Mouse (Mus musculus) hindbrain, embryonic 13.5 days (tissue): ENCODE measurements around the gene Fbxw4. TPM values are rescaled to one million over a fixed set of nuclear protein-coding genes. Genes with fewer than 3 reads are reported as not detected.

Source experiments
- ATAC-seq: fragments of 200-750 bp; cut with Nextera tagmentation; 2 replicates; pipeline ENCODE4 v1.8.0; 2017; ENCODE audit warnings: moderate TSS enrichment; ENCODE audit not compliant: low FRiP score
- H3K27ac ChIP-seq: fragments of 300-500 bp; sonication (generic); 2 replicates; pipeline ENCODE4 v1.5.1; 2015; ENCODE audit warnings: inconsistent platforms, mild to moderate bottlenecking, moderate library complexity
- H3K27me3 ChIP-seq: fragments of 300-500 bp; sonication (generic); 2 replicates; pipeline ENCODE4 v1.6.1; 2015; ENCODE audit warnings: mild to moderate bottlenecking, inconsistent platforms
- H3K36me3 ChIP-seq: fragments of 300-500 bp; sonication (generic); 2 replicates; pipeline ENCODE4 v1.6.1; 2015; ENCODE audit warnings: mild to moderate bottlenecking, inconsistent platforms
- H3K4me1 ChIP-seq: fragments of 300-500 bp; sonication (generic); replicated peaks from 2 replicates; pipeline ENCODE4 v1.6.1; 2015; ENCODE audit warnings: inconsistent platforms
- H3K4me2 ChIP-seq: fragments of 300-500 bp; sonication (generic); 2 replicates; pipeline ENCODE4 v1.6.1; 2015; ENCODE audit warnings: inconsistent platforms, mild to moderate bottlenecking, moderate library complexity
- H3K4me3 ChIP-seq: fragments of 300-500 bp; sonication (generic); 2 replicates; pipeline ENCODE4 v1.5.1; 2015; ENCODE audit warnings: mild to moderate bottlenecking, inconsistent platforms
- H3K9ac ChIP-seq: fragments of 300-500 bp; sonication (generic); 2 replicates; pipeline ENCODE4 v1.6.1; 2015; ENCODE audit warnings: mild to moderate bottlenecking, inconsistent platforms
- H3K9me3 ChIP-seq: fragments of 300-500 bp; sonication (generic); 2 replicates; pipeline ENCODE4 v1.6.1; 2016; ENCODE audit warnings: inconsistent platforms
- WGBS: fragments of 180-500 bp; shearing (Covaris S2); methylation state at CpG from one replicate; pipeline ENCODE4 v1.1.7; 2015; 5-methylcytosine and 5-hydroxymethylcytosine counted together
- polyA plus RNA-seq: library from polyadenylated mRNA; unstranded; fragments of >200 nt; fragmentation: Nextera tagmentation; extraction: Ambion mirVana; gene quantifications from 2 replicates; pipeline ENCODE4 v1.2.1, GENCODE M21; 2015

Gene Fbxw4
- polyA plus RNA-seq, 1 experiment from 2014 or later: 4.2 TPM

DNA sequence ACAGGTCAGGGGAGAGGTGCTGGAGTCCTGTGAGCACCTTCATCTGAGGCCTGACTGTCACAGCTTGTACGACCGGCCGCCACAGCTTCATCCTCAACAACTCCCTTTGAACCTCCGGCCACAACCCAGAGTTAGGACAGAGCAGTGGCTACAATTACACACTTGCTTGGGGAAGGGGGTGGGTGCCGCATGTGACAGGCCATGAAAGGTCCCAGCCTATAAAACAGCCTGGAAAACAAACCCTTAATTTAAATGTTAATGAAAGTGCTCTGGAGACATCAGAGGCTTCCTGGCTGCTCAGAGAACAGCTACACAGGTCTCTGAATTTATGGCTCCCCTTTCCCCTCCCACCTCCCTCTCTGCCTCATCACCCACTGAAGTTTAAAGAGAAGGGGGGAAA, 38.0 kb downstream of the Fbxw4 start:
- Histone ChIP-seq H3K9ac (no peak overlapping the region), H3K4me1 (peaks cover 7% of the 10 kb centered on the region), H3K4me3 (no peak overlapping the region), H3K4me2 (no peak overlapping the region), H3K27ac (no peak overlapping the region), H3K27me3 (peaks cover 38% of the 10 kb centered on the region), H3K36me3 (peaks cover 15% of the 10 kb centered on the region), H3K9me3 (no peaks in the 10 kb centered on the region)
- 28% methylated on average over 5 of the region's 5 CpGs for WGBS
- no peak for ATAC-seq

DNA sequence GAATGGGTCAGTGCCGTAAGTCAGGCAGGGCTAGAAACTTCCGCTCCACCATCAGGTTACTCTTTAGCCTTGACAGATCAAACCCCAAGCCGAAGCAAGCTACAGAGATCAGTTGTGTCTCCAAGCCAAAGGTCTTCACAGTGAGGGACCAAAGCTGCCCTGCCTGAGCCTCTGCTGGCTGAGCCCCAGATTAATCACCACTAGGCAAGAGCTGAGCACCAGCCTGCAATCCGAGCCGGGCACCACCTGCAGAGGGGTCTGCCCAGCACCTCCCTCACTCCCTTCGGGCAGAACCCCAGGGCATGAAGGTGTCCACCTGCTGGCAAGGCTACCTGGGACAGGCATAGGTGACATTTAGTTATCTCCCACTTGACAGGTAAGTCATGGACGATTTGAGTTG, 39.1 kb downstream of the Fbxw4 start:
- no peak for ATAC-seq
- Histone ChIP-seq H3K9ac (no peak overlapping the region), H3K36me3 (peaks cover 12% of the 10 kb centered on the region), H3K27ac (no peak overlapping the region), H3K9me3 (no peaks in the 10 kb centered on the region), H3K4me1 (peaks cover 18% of the 10 kb centered on the region), H3K27me3 (peaks cover 41% of the 10 kb centered on the region), H3K4me3 (no peak overlapping the region), H3K4me2 (no peak overlapping the region)
- 58% methylated on average over 7 of the region's 7 CpGs for WGBS

DNA sequence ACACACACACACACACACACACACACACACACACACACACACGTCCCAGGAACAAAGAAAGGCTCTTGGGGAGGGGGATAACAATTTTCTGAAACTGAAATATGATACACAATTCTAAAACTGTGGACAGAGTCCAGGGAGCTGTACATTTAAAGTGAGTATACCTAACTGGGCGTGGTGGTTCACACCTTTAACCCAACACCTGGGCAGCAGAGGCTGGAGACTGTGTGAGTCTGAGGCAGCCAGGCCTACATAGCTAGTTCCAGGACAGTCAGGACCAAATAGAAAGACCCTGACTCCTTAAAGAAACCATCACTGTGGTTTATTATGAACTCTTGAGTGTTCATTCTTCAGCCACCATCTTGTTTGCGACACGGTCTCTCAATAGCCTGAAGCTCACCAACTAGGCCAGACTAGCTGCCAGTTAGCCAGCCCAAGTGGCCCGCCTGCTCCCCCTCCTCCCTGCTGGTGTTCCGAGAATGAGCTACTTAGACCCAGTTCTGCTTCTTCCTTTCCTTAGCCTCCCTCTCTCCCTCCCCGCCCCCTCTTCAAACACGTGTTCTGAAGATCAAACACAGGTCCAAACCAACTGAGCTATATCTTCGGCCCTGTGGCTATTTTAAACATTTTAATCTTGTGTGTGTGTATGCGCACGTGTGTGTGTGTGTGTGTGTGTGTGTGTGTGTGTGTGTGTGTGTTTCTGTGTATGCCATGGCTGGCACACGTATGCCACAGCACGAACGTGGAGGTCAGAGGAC, 40.2 kb downstream of the Fbxw4 start:
- no peak overlapping the region for H3K9ac ChIP-seq
- no peak overlapping the region for H3K4me3 ChIP-seq
- no peak overlapping the region for H3K4me2 ChIP-seq
- 87% methylated on average over 14 of the region's 14 CpGs for WGBS
- H3K27ac ChIP-seq: no peak overlapping the region
- peaks cover 41% of the 10 kb centered on the region for H3K27me3 ChIP-seq
- H3K36me3 ChIP-seq: peaks cover 6% of the 10 kb centered on the region; the same call in 1 of the 2 replicates
- H3K4me1 ChIP-seq: peaks cover 29% of the 10 kb centered on the region
- no peaks in the 10 kb centered on the region for H3K9me3 ChIP-seq
- no peak for ATAC-seq

DNA sequence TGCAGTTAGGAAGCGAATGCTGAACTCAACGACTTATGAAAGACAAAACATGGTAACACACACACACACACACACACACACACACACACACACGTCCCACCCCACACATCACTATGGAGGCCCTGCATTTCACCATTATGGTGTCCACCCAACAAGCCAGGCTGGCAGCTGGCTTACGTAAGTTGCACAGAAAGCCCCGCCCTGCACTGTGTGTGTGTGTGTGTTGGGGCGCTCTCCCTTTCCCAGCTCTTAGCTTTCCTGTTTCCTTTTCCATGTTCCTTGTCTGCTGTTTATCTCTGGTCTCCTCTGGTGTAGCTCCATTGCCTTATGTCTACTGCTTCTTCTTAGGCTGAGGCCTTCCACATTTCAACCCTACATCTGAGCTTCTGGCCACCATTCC, 41.9 kb downstream of the Fbxw4 start:
- WGBS: 92% methylated on average over 6 of the region's 6 CpGs
- Histone ChIP-seq H3K27me3 (peaks cover 47% of the 10 kb centered on the region), H3K4me1 (peaks cover 36% of the 10 kb centered on the region), H3K4me3 (no peak overlapping the region), H3K9ac (no peak overlapping the region), H3K27ac (no peak overlapping the region), H3K9me3 (no peaks in the 10 kb centered on the region), H3K36me3 (0 out of 2 replicates have a peak, but pooled peaks cover 5% of the 10 kb centered on the region), H3K4me2 (no peak overlapping the region)
- no peak for ATAC-seq

GRCm38 (mm10) chr19:45616735-45617134, 43.4 kb downstream of the Fbxw4 start:
- 13% methylated on average over 7 of the region's 7 CpGs for WGBS
- H3K27ac ChIP-seq: no peak overlapping the region
- H3K36me3 ChIP-seq: 0 out of 2 replicates have a peak, but pooled peaks cover 4% of the 10 kb centered on the region
- H3K4me3 ChIP-seq: no peak overlapping the region
- H3K9ac ChIP-seq: no peak overlapping the region
- H3K9me3 ChIP-seq: no peaks in the 10 kb centered on the region
- H3K27me3 ChIP-seq: peaks cover 48% of the 10 kb centered on the region
- H3K4me2 ChIP-seq: no peak overlapping the region
- peaks cover 33% of the 10 kb centered on the region for H3K4me1 ChIP-seq
- ATAC-seq: no peak

DNA sequence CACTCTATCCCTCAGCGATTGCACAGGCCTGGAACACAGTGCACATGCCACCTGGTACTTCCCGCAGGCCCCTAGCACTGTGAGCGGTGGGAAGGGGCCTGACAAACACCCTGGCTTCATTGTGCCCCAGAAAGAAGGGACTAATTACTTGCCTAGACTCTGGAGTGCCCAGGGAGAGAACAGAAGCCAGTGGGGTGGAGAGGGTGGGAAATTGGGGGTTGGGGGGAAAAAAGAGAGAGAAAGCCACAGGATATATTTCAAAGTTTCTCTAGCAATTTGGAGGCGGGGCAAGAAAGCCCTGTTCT, 43.9 kb downstream of the Fbxw4 start:
- Histone ChIP-seq H3K27ac (no peak overlapping the region), H3K4me3 (no peak overlapping the region), H3K4me2 (no peak overlapping the region), H3K4me1 (peaks cover 33% of the 10 kb centered on the region), H3K9ac (no peak overlapping the region), H3K36me3 (no peaks in the 10 kb centered on the region), H3K27me3 (peaks cover 45% of the 10 kb centered on the region), H3K9me3 (no peaks in the 10 kb centered on the region)
- ATAC-seq: no peak
- 28% methylated on average over 4 of the region's 4 CpGs for WGBS

DNA sequence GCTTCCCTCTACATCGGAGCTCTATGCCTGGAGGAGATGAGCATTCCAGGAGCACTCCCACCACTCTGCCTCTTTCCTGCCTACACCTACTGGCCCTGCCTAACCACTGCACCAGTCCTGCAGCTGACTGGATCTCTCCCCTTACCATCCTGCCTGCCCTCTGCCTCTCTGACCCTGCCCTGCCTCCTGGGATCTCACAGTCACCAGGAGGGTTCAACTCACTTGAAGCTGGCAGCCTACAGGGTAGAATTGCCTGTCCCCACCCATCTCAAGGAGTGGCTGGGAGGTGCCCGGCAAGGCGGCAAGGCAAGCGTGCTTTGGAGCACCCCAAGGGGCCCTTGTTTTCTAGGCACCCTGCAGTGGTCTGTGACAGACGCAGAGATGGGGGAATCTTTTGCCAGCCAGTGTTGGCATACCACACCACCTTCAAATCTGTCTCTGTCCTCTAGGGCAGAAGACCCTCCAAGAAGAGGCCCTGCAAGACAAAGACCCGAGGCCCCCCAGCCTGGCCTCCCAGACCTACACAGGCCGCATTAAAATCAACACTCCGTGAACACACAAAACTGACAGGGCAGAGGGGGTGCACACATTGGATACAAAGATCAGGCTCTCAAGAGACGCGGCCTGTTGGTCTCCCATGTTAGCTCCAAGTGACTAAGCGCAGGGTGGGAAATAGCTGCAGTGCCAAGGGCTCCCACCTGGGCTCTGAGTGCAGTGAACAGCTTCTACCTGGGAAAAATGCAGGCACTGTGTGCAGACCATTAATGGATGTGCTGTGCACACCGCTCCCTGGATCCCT, 44.5 kb downstream of the Fbxw4 start:
- ATAC-seq: peak; percentile 39; the same call in 1 of the 2 replicates
- 0 out of 2 replicates have a peak overlapping the region, but pooled peaks have one; percentile 35 for H3K9ac ChIP-seq

DNA sequence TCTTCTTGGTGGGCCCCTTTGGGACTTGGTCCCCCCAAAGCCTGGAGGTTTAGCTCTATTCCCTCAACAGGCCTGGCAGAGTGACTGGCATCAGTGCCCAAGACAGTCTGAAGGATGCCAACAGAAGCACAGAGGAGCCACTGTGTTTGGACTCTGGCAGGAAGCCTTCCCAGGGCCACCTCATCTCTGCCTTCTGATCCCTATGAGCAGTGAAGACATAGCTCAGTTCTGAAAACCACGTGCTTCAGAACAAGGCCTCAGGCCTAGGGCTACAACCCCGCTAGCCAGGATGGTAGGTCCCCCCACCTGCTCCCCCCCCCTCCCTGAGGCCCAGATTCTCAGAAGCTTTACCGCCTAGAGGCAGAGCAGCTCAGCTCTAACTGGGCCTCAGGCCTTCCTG, 45.2 kb downstream of the Fbxw4 start:
- ATAC-seq: peak; percentile 29; the same call in 1 of the 2 replicates
- 37% methylated on average over 2 of the region's 3 CpGs for WGBS
- Histone ChIP-seq H3K9ac (no peak overlapping the region), H3K4me2 (no peak overlapping the region), H3K27me3 (peaks cover 53% of the 10 kb centered on the region), H3K27ac (no peak overlapping the region), H3K4me1 (peaks cover 33% of the 10 kb centered on the region), H3K4me3 (no peak overlapping the region), H3K9me3 (no peaks in the 10 kb centered on the region), H3K36me3 (0 out of 2 replicates have a peak, but pooled peaks cover 3% of the 10 kb centered on the region)

More for the DNA sequence above, 44.5 kb downstream of the Fbxw4 start:
- no peak overlapping the region for H3K4me3 ChIP-seq
- no peaks in the 10 kb centered on the region for H3K9me3 ChIP-seq
- 20% methylated on average over 12 of the region's 12 CpGs for WGBS
- H3K27ac ChIP-seq: no peak overlapping the region
- H3K4me2 ChIP-seq: no peak overlapping the region
- H3K36me3 ChIP-seq: no peaks in the 10 kb centered on the region
- peaks cover 47% of the 10 kb centered on the region for H3K27me3 ChIP-seq
- H3K4me1 ChIP-seq: peaks cover 33% of the 10 kb centered on the region

DNA sequence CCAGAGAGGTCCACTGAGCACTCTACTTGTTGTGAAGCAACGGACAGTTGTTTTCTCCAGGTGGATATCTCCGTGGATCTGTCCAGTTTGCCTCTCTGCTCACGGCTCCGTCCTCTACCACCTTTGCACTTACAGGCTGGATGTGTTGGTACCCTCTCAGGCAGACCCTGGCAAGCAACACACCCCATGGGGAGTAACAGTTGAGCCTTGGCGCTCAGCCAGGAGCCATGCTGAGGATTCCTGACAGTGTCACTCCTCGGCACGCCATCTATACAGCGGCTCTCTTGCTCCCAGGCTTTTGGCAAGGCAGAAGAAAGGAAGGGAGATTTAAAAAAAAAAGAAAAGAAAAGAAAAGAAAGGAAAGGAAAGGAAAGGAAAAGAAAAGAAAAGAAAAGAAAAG, 45.7 kb downstream of the Fbxw4 start:
- Histone ChIP-seq H3K36me3 (0 out of 2 replicates have a peak, but pooled peaks cover 3% of the 10 kb centered on the region), H3K4me1 (peaks cover 33% of the 10 kb centered on the region), H3K4me2 (no peak overlapping the region), H3K9me3 (no peaks in the 10 kb centered on the region), H3K4me3 (no peak overlapping the region), H3K9ac (no peak overlapping the region), H3K27me3 (peaks cover 55% of the 10 kb centered on the region), H3K27ac (no peak overlapping the region)
- 62% methylated on average over 8 of the region's 8 CpGs for WGBS
- no peak for ATAC-seq

DNA sequence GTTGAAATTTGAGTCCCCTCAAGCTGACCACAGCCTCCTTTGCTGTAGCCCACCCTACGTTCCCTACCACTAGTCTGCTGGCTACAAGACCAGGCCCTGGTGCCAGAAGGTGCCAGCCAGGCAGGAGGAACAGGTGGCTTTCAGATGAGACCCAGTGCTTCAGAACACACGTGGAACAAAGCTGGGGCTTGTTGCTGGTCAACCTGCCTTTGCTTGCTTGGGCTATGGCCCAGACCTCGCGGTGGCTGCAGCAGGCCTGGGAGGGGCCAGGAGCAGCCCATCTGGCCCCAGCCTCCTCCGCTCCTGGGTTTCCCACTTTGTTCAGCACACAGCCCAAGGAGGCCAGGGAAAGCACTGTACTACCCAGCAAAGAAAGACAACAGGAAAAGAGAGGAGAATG, 49.3 kb downstream of the Fbxw4 start:
- Histone ChIP-seq H3K27me3 (peaks cover 64% of the 10 kb centered on the region), H3K4me2 (no peak overlapping the region), H3K36me3 (0 out of 2 replicates have a peak, but pooled peaks cover 3% of the 10 kb centered on the region), H3K4me1 (peaks cover 28% of the 10 kb centered on the region), H3K9me3 (no peaks in the 10 kb centered on the region), H3K4me3 (no peak overlapping the region), H3K27ac (no peak overlapping the region), H3K9ac (no peak overlapping the region)
- ATAC-seq: no peak
- WGBS: 78% methylated on average over 5 of the region's 5 CpGs

- Histone ChIP-seq H3K36me3 (0 out of 2 replicates have a peak, but pooled peaks cover 5% of the 10 kb centered on the region), H3K9me3 (no peaks in the 10 kb centered on the region), H3K27ac (no peak overlapping the region), H3K4me2 (no peak overlapping the region), H3K27me3 (peaks cover 80% of the 10 kb centered on the region), H3K4me1 (peaks cover 12% of the 10 kb centered on the region), H3K9ac (no peak overlapping the region; the same call in 1 of the 2 replicates), H3K4me3 (no peak overlapping the region)
- no peak for ATAC-seq
- WGBS: 81% methylated on average over 13 of the region's 13 CpGs
Measured at GRCm38 (mm10) chr19:45608648-45609339, 51.3 kb downstream of the Fbxw4 start.

DNA sequence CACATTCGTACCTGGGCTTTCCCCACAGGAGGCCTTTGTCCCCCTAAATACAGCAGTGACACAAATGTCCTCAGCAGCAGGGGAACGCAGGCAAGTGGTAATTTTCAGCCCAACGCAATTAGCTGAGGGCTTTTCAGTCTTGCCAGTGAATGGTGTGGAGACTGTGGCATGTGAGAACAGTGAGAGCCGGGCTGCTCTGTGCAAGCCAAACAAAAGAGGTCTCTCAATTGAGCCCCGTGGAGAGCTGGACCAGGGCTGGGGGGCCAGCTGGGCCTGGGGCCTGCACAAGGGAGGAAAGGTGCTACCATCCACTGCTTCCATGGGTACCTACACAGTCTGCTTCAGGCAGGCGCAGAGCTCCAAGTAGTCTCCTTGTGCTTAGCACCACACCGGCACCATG, 52.6 kb downstream of the Fbxw4 start:
- H3K27me3 ChIP-seq: peaks cover 81% of the 10 kb centered on the region
- H3K9me3 ChIP-seq: no peaks in the 10 kb centered on the region
- H3K4me3 ChIP-seq: no peak overlapping the region
- peak overlapping the region; percentile 49; the same call in 1 of the 2 replicates for H3K9ac ChIP-seq
- H3K4me1 ChIP-seq: peaks cover 12% of the 10 kb centered on the region
- no peak for ATAC-seq
- WGBS: 15% methylated on average over 7 of the region's 7 CpGs
- 0 out of 2 replicates have a peak, but pooled peaks cover 5% of the 10 kb centered on the region for H3K36me3 ChIP-seq
- H3K27ac ChIP-seq: peak overlapping the region; percentile 64
- H3K4me2 ChIP-seq: no peak overlapping the region
